8 mouse cellular contexts compared by ENCODE assay signal in genomic region chr1:134095033-134095612, GRCm38 (mm10). TPM values are rescaled to one million over a fixed set of nuclear protein-coding genes. Genes with fewer than 3 reads are reported as not detected.
DNase-seq lines count a peak whose midpoint lies in the region; ATAC-seq and TF ChIP-seq lines count a peak whose summit lies in the region.
"Had no signal": no experiment of that assay in that cellular context is flagged by ENCODE, and none has a peak within 500 bp of the region (broad histone marks: within the 10 kb centered on the region; RNA-seq: fewer than 3 reads in every experiment).

No protein-coding gene starts in this region.

- no peaks in the 10 kb centered on the region for H3K36me3 ChIP-seq in kidney, postnatal 0 days (ENCODE audit: insufficient read depth, low read length)
- H3K36me3 ChIP-seq in liver, embryonic 13.5 days = no peaks in the 10 kb centered on the region

- no peak for TF ChIP-seq POLR2A in bone marrow, adult 2 months (IDR thresholded peaks at IDR 0.05; ENCODE audit: borderline replicate concordance, control insufficient read depth, low read depth, low read length)

- H3K9ac ChIP-seq in kidney, postnatal 0 days (ENCODE audit: low read depth, low read length) = 0 out of 2 replicates have a peak overlapping the region, but pooled peaks have one; percentile 13
- H3K9ac ChIP-seq in liver, embryonic 13.5 days = peak overlapping the region; percentile 79

- no peak overlapping the region for H3K27ac ChIP-seq in kidney, postnatal 0 days
- H3K27ac ChIP-seq in bone marrow, adult 2 months (ENCODE audit: control insufficient read depth, insufficient read depth, low read depth, low read length, poor library complexity) = peak overlapping the region; percentile 82
- peak overlapping the region; percentile 97 for H3K27ac ChIP-seq in liver, embryonic 13.5 days

- no peaks in the 10 kb centered on the region for H3K9me3 ChIP-seq in kidney, postnatal 0 days (replicated peaks; ENCODE audit: low read length)
- no peaks in the 10 kb centered on the region for H3K9me3 ChIP-seq in liver, embryonic 13.5 days (replicated peaks)

- no peak for DNase-seq in kidney, postnatal 0 days (ENCODE audit: low spot score)
- no peak for DNase-seq in kidney, postnatal 14 days
- DNase-seq in B cell, adult 2 months = peak; percentile 43 to 44
- no peak for DNase-seq in liver, embryonic 13.5 days
- DNase-seq in gastrocnemius, postnatal 25 days = no peak
- DNase-seq: heart, postnatal 4 days had no signal

- H3K4me2 ChIP-seq in kidney, postnatal 0 days (ENCODE audit: low read length) = no peak overlapping the region
- H3K4me2 ChIP-seq in liver, embryonic 13.5 days = 0 out of 2 replicates have a peak overlapping the region, but pooled peaks have one; percentile 1

- no peak overlapping the region for H3K4me3 ChIP-seq in kidney, postnatal 0 days (replicated peaks; ENCODE audit: low read depth, low read length)
- H3K4me3 ChIP-seq in bone marrow, adult 2 months (replicated peaks; ENCODE audit: control insufficient read depth, low read depth, low read length) = no peak overlapping the region
- no peak overlapping the region for H3K4me3 ChIP-seq in liver, embryonic 13.5 days (replicated peaks)

- WGBS in kidney, postnatal 0 days = 70% methylated on average over 7 of the region's 7 CpGs
- 9% methylated on average over 7 of the region's 7 CpGs for WGBS in bone marrow, adult 2 months
- 37% methylated on average over 7 of the region's 7 CpGs for WGBS in liver, embryonic 13.5 days (ENCODE audit: insufficient replicate concordance)

- H3K27me3 ChIP-seq in kidney, postnatal 0 days (ENCODE audit: insufficient read depth, low read length) = no peaks in the 10 kb centered on the region
- H3K27me3 ChIP-seq in liver, embryonic 13.5 days = peaks cover 3% of the 10 kb centered on the region; the same call in 1 of the 2 replicates

- TF ChIP-seq CTCF in kidney, postnatal 0 days (IDR thresholded peaks at IDR 0.05; ENCODE audit: low read depth) = no peak
- TF ChIP-seq CTCF in bone marrow, adult 2 months (IDR thresholded peaks at IDR 0.05; ENCODE audit: control insufficient read depth, insufficient read depth, low read length) = no peak

- peaks cover 60% of the 10 kb centered on the region for H3K4me1 ChIP-seq in kidney, postnatal 0 days (replicated peaks; ENCODE audit: insufficient read depth, low read length)
- H3K4me1 ChIP-seq in bone marrow, adult 2 months (ENCODE audit: control insufficient read depth, insufficient read depth, low read length) = peaks cover 23% of the 10 kb centered on the region
- peaks cover 93% of the 10 kb centered on the region for H3K4me1 ChIP-seq in liver, embryonic 13.5 days (replicated peaks)

- no peak for ATAC-seq in kidney, postnatal 0 days (replicated peaks; ENCODE audit: low FRiP score, low read depth)
- no peak for ATAC-seq in liver, embryonic 13.5 days (ENCODE audit: low read depth)
- no peak for ATAC-seq in megakaryocyte progenitor cell, adult 5-6 weeks (replicated peaks; ENCODE audit: poor library complexity)

RNA-seq across cellular contexts. Expression of gene Chit1, which starts 15.9 kb away (rescaled TPM):
- 0.41 and 0.58 TPM in 2 replicates for polyA plus RNA-seq in kidney, postnatal 0 days (2015; fragmentation: Nextera tagmentation; extraction: Ambion mirVana)
- polyA plus RNA-seq in bone marrow, adult 2 months (2011; ENCODE audit: insufficient read depth, insufficient read length, low replicate concordance, missing spikeins) = not detected in 2 replicates
- polyA plus RNA-seq in liver, embryonic 13.5 days (2015; fragmentation: Nextera tagmentation; extraction: Ambion mirVana) = 0.08 and 0.12 TPM in 2 replicates
- total RNA-seq in megakaryocyte progenitor cell, adult 5-6 weeks (2015) = 1.3 and 2.3 TPM in 2 replicates
- 0.74 and 1.8 TPM in 2 replicates for total RNA-seq in megakaryocyte progenitor cell, adult 5-6 weeks (2017)
- total RNA-seq in gastrocnemius, postnatal 25 days (2021) = not detected
- total RNA-seq: heart, postnatal 4 days had no signal

RNA-seq across cellular contexts. Expression of gene Btg2, which starts 16.2 kb away (rescaled TPM):
- polyA plus RNA-seq in kidney, postnatal 0 days (2015; fragmentation: Nextera tagmentation; extraction: Ambion mirVana) = 37.5 and 39.2 TPM in 2 replicates
- 79.9 and 89.5 TPM in 2 replicates for polyA plus RNA-seq in bone marrow, adult 2 months (2011; ENCODE audit: insufficient read depth, insufficient read length, low replicate concordance, missing spikeins)
- 79.6 and 89.1 TPM in 2 replicates for polyA plus RNA-seq in liver, embryonic 13.5 days (2015; fragmentation: Nextera tagmentation; extraction: Ambion mirVana)
- total RNA-seq in megakaryocyte progenitor cell, adult 5-6 weeks (2015) = 14.2 and 22.2 TPM in 2 replicates
- 38.7 and 47.8 TPM in 2 replicates for total RNA-seq in megakaryocyte progenitor cell, adult 5-6 weeks (2017)
- 10 to 100 TPM; 15.1 to 27.0 TPM for total RNA-seq in gastrocnemius, postnatal 25 days (2021)

RNA-seq across cellular contexts. Expression of gene Fmod, which starts 58.1 kb away (rescaled TPM):
- polyA plus RNA-seq in kidney, postnatal 0 days (2015; fragmentation: Nextera tagmentation; extraction: Ambion mirVana) = 7.8 and 9.4 TPM in 2 replicates
- polyA plus RNA-seq in bone marrow, adult 2 months (2011; ENCODE audit: insufficient read depth, insufficient read length, low replicate concordance, missing spikeins) = 0.31 TPM in 1 of 2 replicates, not detected in the other
- 2.2 and 2.5 TPM in 2 replicates for polyA plus RNA-seq in liver, embryonic 13.5 days (2015; fragmentation: Nextera tagmentation; extraction: Ambion mirVana)
- total RNA-seq in megakaryocyte progenitor cell, adult 5-6 weeks (2015) = not detected in 2 replicates
- total RNA-seq in megakaryocyte progenitor cell, adult 5-6 weeks (2017) = not detected in 2 replicates
- 100 to 1,000 TPM in 1 of 2 experiments, 10 to 100 TPM in 1; 33.0 to 107 TPM for total RNA-seq in gastrocnemius, postnatal 25 days (2021)

Comparison
In these comparisons a context has a peak if more than half of its experiments do, and no peak if none do; other contexts are left out.
1. DNase-seq: peak in B cell, adult 2 months (2 of 2); none in kidney, postnatal 0 days (single experiment), kidney, postnatal 14 days (single experiment), liver, embryonic 13.5 days (single experiment) and gastrocnemius, postnatal 25 days (single experiment).